In genomic region chr14:58691129-58691828, GRCm38 (mm10) we compare ENCODE assay signal across 25 mouse cellular contexts.
DNase-seq lines count a peak whose midpoint lies in the region; ATAC-seq and TF ChIP-seq lines count a peak whose summit lies in the region.
"Had no signal": no experiment of that assay in that cellular context is flagged by ENCODE, and none has a peak within 500 bp of the region (broad histone marks: within the 10 kb centered on the region; RNA-seq: fewer than 3 reads in every experiment).

No protein-coding gene starts in this region.

- no peaks in the 10 kb centered on the region for H3K36me3 ChIP-seq in hindbrain, postnatal 0 days (ENCODE audit: insufficient read depth, low read length)
- no peaks in the 10 kb centered on the region for H3K36me3 ChIP-seq in hindbrain, embryonic 12.5 days
- no peaks in the 10 kb centered on the region for H3K36me3 ChIP-seq in kidney, embryonic 16.5 days (ENCODE audit: insufficient read depth, low read length)
- H3K36me3 ChIP-seq in CH12.LX (replicated peaks in 1 of 2; ENCODE audit: control insufficient read depth in 1 of 2, insufficient read depth in 1 of 2, low read length in 1 of 2): no peaks in the 10 kb centered on the region
- H3K36me3 ChIP-seq: embryonic facial prominence, embryonic 12.5 days; embryonic facial prominence, embryonic 15.5 days; heart, embryonic 12.5 days; heart, embryonic 15.5 days; hindbrain, embryonic 15.5 days had no signal

- H3K4me3 ChIP-seq in hindbrain, postnatal 0 days (ENCODE audit: low read length): no peak overlapping the region
- H3K4me3 ChIP-seq in hindbrain, embryonic 12.5 days: no peak overlapping the region
- H3K4me3 ChIP-seq in kidney, embryonic 16.5 days (ENCODE audit: low read length): no peak overlapping the region
- no peak overlapping the region for H3K4me3 ChIP-seq in CH12.LX (replicated peaks in 1 of 3; ENCODE audit: low read depth in 2 of 3, low read length in 2 of 3, poor library complexity in 1 of 3)
- H3K4me3 ChIP-seq: embryonic facial prominence, embryonic 12.5 days; embryonic facial prominence, embryonic 15.5 days; gastrocnemius, adult 2 months; heart, embryonic 12.5 days; heart, embryonic 15.5 days; hindbrain, embryonic 15.5 days had no signal

- no peak for TF ChIP-seq POLR2A in CH12.LX (IDR thresholded peaks at IDR 0.05; ENCODE audit: low read depth, low read length)

- H3K27ac ChIP-seq in hindbrain, postnatal 0 days: no peak overlapping the region
- no peak overlapping the region for H3K27ac ChIP-seq in hindbrain, embryonic 12.5 days
- H3K27ac ChIP-seq in kidney, embryonic 16.5 days (ENCODE audit: low read length): no peak overlapping the region
- no peak overlapping the region for H3K27ac ChIP-seq in CH12.LX (ENCODE audit: insufficient read depth, low read depth)
- H3K27ac ChIP-seq: embryonic facial prominence, embryonic 12.5 days; embryonic facial prominence, embryonic 15.5 days; gastrocnemius, adult 2 months; heart, embryonic 15.5 days; hindbrain, embryonic 15.5 days had no signal

- H3K4me1 ChIP-seq in hindbrain, postnatal 0 days (ENCODE audit: insufficient read depth, low read length): no peaks in the 10 kb centered on the region
- H3K4me1 ChIP-seq in hindbrain, embryonic 12.5 days: no peaks in the 10 kb centered on the region
- H3K4me1 ChIP-seq in kidney, embryonic 16.5 days (ENCODE audit: insufficient read depth, low read length): 0 out of 2 replicates have a peak, but pooled peaks cover 4% of the 10 kb centered on the region
- no peaks in the 10 kb centered on the region for H3K4me1 ChIP-seq in CH12.LX (ENCODE audit: control insufficient read depth in 1 of 2, insufficient read depth in 2 of 2)
- H3K4me1 ChIP-seq: embryonic facial prominence, embryonic 12.5 days; embryonic facial prominence, embryonic 15.5 days; heart, embryonic 15.5 days; hindbrain, embryonic 15.5 days had no signal

- WGBS in hindbrain, postnatal 0 days: 91% methylated on average over 9 of the region's 9 CpGs
- 91% methylated on average over 9 of the region's 9 CpGs for WGBS in hindbrain, embryonic 12.5 days
- 32% methylated on average over 9 of the region's 9 CpGs for WGBS in kidney, embryonic 16.5 days

- dilution Hi-C loops in CH12.LX (cut with MboI; ENCODE audit: extremely low pct_ligation_motif_present, extremely low pct_unique_long_range_greater_than_20kb, low sequenced_read_pairs): no loop called here

- in situ Hi-C loops in CH12.LX (cut with MboI; ENCODE audit: low pct_ligation_motif_present, low pct_unique_long_range_greater_than_20kb, low sequenced_read_pairs): loop anchor here (25.0 kb wide), 1 partner anchor 654 kb away; no protein-coding TSS in a partner anchor

- TF ChIP-seq CTCF in hindbrain, postnatal 0 days (IDR thresholded peaks at IDR 0.05; ENCODE audit: low read depth): 0 out of 2 replicates have a peak, but pooled peaks have one; percentile 9
- no peak for TF ChIP-seq CTCF in CH12.LX (conservative IDR thresholded peaks at IDR 0.05 in 1 of 2, IDR thresholded peaks at IDR 0.05 in 1 of 2; ENCODE audit: low read depth in 2 of 2, low read length in 2 of 2)

- no peak overlapping the region for H3K4me2 ChIP-seq in hindbrain, postnatal 0 days (ENCODE audit: low read depth, low read length)
- H3K4me2 ChIP-seq in hindbrain, embryonic 12.5 days (replicated peaks): no peak overlapping the region
- no peak overlapping the region for H3K4me2 ChIP-seq in kidney, embryonic 16.5 days (replicated peaks; ENCODE audit: low read depth, low read length)
- H3K4me2 ChIP-seq in CH12.LX (ENCODE audit: insufficient read depth, low read depth, poor library complexity, severe bottlenecking): no peak overlapping the region
- H3K4me2 ChIP-seq: embryonic facial prominence, embryonic 12.5 days; embryonic facial prominence, embryonic 15.5 days; heart, embryonic 12.5 days; heart, embryonic 15.5 days; hindbrain, embryonic 15.5 days had no signal

- no peak for TF ChIP-seq RAD21 in CH12.LX (IDR thresholded peaks at IDR 0.05; ENCODE audit: low read depth, low read length)

- no peak for ATAC-seq in hindbrain, postnatal 0 days
- no peak for ATAC-seq in hindbrain, embryonic 12.5 days (ENCODE audit: low FRiP score)
- peak; percentile 73 for ATAC-seq in kidney, embryonic 16.5 days (ENCODE audit: low FRiP score, low TSS enrichment)
- ATAC-seq: forebrain, embryonic 14.5 days; forebrain, postnatal 0 days had no signal

- H3K27me3 ChIP-seq in hindbrain, postnatal 0 days (ENCODE audit: insufficient read depth, low read length): no peaks in the 10 kb centered on the region
- H3K27me3 ChIP-seq in hindbrain, embryonic 12.5 days: no peaks in the 10 kb centered on the region
- H3K27me3 ChIP-seq in kidney, embryonic 16.5 days (ENCODE audit: insufficient read depth, low read length): no peaks in the 10 kb centered on the region
- no peaks in the 10 kb centered on the region for H3K27me3 ChIP-seq in CH12.LX (replicated peaks)
- H3K27me3 ChIP-seq: embryonic facial prominence, embryonic 12.5 days; embryonic facial prominence, embryonic 15.5 days; heart, embryonic 12.5 days; heart, embryonic 15.5 days; hindbrain, embryonic 15.5 days had no signal

- DNase-seq in hindbrain, postnatal 0 days (ENCODE audit: low spot score): no peak
- DNase-seq in kidney, adult 8-10 months: no peak
- peak; percentile 3 for DNase-seq in CH12.LX (ENCODE audit: extremely low read depth)
- no peak for DNase-seq in thymus, postnatal 10 days (ENCODE audit: low spot score in 2 of 2)
- DNase-seq: adrenal gland, adult 2 months; adrenal gland, postnatal 14 days; B cell, adult 2 months; cerebellum, adult 11 months; cerebellum, adult 2 months; cerebellum, adult 9-11 months; cerebellum, postnatal 25 days; forebrain, postnatal 0 days; gastrocnemius, adult 2 months; gastrocnemius, postnatal 14 days; heart, adult 11 months; heart, postnatal 14 days; heart, postnatal 4 days had no signal

- H3K9me3 ChIP-seq in hindbrain, postnatal 0 days (ENCODE audit: low read length): no peaks in the 10 kb centered on the region
- no peaks in the 10 kb centered on the region for H3K9me3 ChIP-seq in hindbrain, embryonic 12.5 days (replicated peaks)
- H3K9me3 ChIP-seq in kidney, embryonic 16.5 days (ENCODE audit: low read length): no peaks in the 10 kb centered on the region; the same call in 1 of the 2 replicates
- H3K9me3 ChIP-seq in CH12.LX (replicated peaks; ENCODE audit: low read length): no peaks in the 10 kb centered on the region
- H3K9me3 ChIP-seq: embryonic facial prominence, embryonic 12.5 days; embryonic facial prominence, embryonic 15.5 days; heart, embryonic 12.5 days; heart, embryonic 15.5 days; hindbrain, embryonic 15.5 days had no signal

- H3K9ac ChIP-seq in hindbrain, postnatal 0 days (replicated peaks; ENCODE audit: low read length): no peak overlapping the region
- H3K9ac ChIP-seq in hindbrain, embryonic 12.5 days: no peak overlapping the region
- no peak overlapping the region for H3K9ac ChIP-seq in kidney, embryonic 16.5 days (replicated peaks; ENCODE audit: low read length)
- no peak overlapping the region for H3K9ac ChIP-seq in CH12.LX (ENCODE audit: insufficient read depth, low read depth)
- H3K9ac ChIP-seq: embryonic facial prominence, embryonic 12.5 days; embryonic facial prominence, embryonic 15.5 days; forebrain, postnatal 0 days; heart, embryonic 12.5 days; heart, embryonic 15.5 days; hindbrain, embryonic 15.5 days had no signal

- TF ChIP-seq EP300 in CH12.LX (IDR thresholded peaks at IDR 0.05; ENCODE audit: low read length): no peak

- H3K79me2 ChIP-seq in CH12.LX (replicated peaks; ENCODE audit: control insufficient read depth, extremely low read depth, insufficient read depth, poor library complexity, severe bottlenecking): no peaks in the 10 kb centered on the region

TF ChIP-seq in CH12.LX, 34 proteins besides CTCF, POLR2A, EP300 and RAD21:
- TF ChIP-seq JUND (conservative IDR thresholded peaks at IDR 0.05; ENCODE audit: low read depth, low read length) (no peak), POLR2AphosphoS2 (IDR thresholded peaks at IDR 0.05; ENCODE audit: low read depth, low read length) (no peak), ETS1 (conservative IDR thresholded peaks at IDR 0.05; ENCODE audit: low read depth, low read length) (no peak), E2F4 (IDR thresholded peaks at IDR 0.05; ENCODE audit: insufficient replicate concordance, low read depth, low read length) (no peak)
